Mouse (Mus musculus): ENCODE results near the gene Dcaf8.

Gene Dcaf8

GRCm38 (mm10) chr1:172147835-172148278 is at the start of gene Dcaf8:
Dcaf8 (plus strand) TSS chr1:172148084.
- DNase-seq (ENCODE audit: low read depth, low spot score) = peak; percentile 90

- DNase-seq (ENCODE audit: low read depth, low spot score) = no peak
These were observed 48.4 kb upstream of the Dcaf8 start for GRCm38 (mm10) chr1:172099325-172100033.

GRCm38 (mm10) chr1:172103619-172104018 is 44.3 kb upstream of the Dcaf8 start:
- DNase-seq (ENCODE audit: low read depth, low spot score) = no peak

- DNase-seq (ENCODE audit: low read depth, low spot score) = no peak
These were observed 42.8 kb upstream of the Dcaf8 start for GRCm38 (mm10) chr1:172105101-172105500.

GRCm38 (mm10) chr1:172107777-172108477 is 40.0 kb upstream of the Dcaf8 start:
- DNase-seq (ENCODE audit: low read depth, low spot score) = no peak

GRCm38 (mm10) chr1:172116948-172117347 is 30.9 kb upstream of the Dcaf8 start:
- DNase-seq (ENCODE audit: low read depth, low spot score) = no peak

- no peak for DNase-seq (ENCODE audit: low read depth, low spot score)
These were observed 28.8 kb upstream of the Dcaf8 start for GRCm38 (mm10) chr1:172119100-172119499.

GRCm38 (mm10) chr1:172119720-172120119 is 28.2 kb upstream of the Dcaf8 start:
- peak; percentile 53 for DNase-seq (ENCODE audit: low read depth, low spot score)

- DNase-seq (ENCODE audit: low read depth, low spot score) = no peak
These were observed 25.2 kb upstream of the Dcaf8 start for GRCm38 (mm10) chr1:172122671-172123070.

GRCm38 (mm10) chr1:172124572-172124971 is 23.3 kb upstream of the Dcaf8 start:
- DNase-seq (ENCODE audit: low read depth, low spot score) = no peak

GRCm38 (mm10) chr1:172126376-172127347 is 21.2 kb upstream of the Dcaf8 start, which contains the start of gene Pex19:
Pex19 (plus strand) TSS chr1:172126755.
- peak; percentile 87 for DNase-seq (ENCODE audit: low read depth, low spot score)

- DNase-seq (ENCODE audit: low read depth, low spot score) = no peak
These were observed 20.4 kb upstream of the Dcaf8 start for GRCm38 (mm10) chr1:172127487-172127886.

- DNase-seq (ENCODE audit: low read depth, low spot score) = no peak
These were observed 19.3 kb upstream of the Dcaf8 start for GRCm38 (mm10) chr1:172128563-172128962.

GRCm38 (mm10) chr1:172129108-172129507 is 18.8 kb upstream of the Dcaf8 start:
- DNase-seq (ENCODE audit: low read depth, low spot score) = no peak

GRCm38 (mm10) chr1:172129780-172130179 is 18.1 kb upstream of the Dcaf8 start:
- no peak for DNase-seq (ENCODE audit: low read depth, low spot score)

- no peak for DNase-seq (ENCODE audit: low read depth, low spot score)
These were observed 15.6 kb upstream of the Dcaf8 start for GRCm38 (mm10) chr1:172132319-172132718.

GRCm38 (mm10) chr1:172133535-172133934 is 14.3 kb upstream of the Dcaf8 start:
- DNase-seq (ENCODE audit: low read depth, low spot score) = no peak

GRCm38 (mm10) chr1:172134072-172134471 is 13.8 kb upstream of the Dcaf8 start:
- DNase-seq (ENCODE audit: low read depth, low spot score) = no peak

GRCm38 (mm10) chr1:172140160-172140559 is 7.7 kb upstream of the Dcaf8 start:
- no peak for DNase-seq (ENCODE audit: low read depth, low spot score)

- DNase-seq (ENCODE audit: low read depth, low spot score) = no peak
These were observed 7.1 kb upstream of the Dcaf8 start for GRCm38 (mm10) chr1:172140825-172141224.

GRCm38 (mm10) chr1:172141529-172141928 is 6.4 kb upstream of the Dcaf8 start:
- no peak for DNase-seq (ENCODE audit: low read depth, low spot score)

- no peak for DNase-seq (ENCODE audit: low read depth, low spot score)
These were observed 4.3 kb upstream of the Dcaf8 start for GRCm38 (mm10) chr1:172143570-172143969.

All from retina, postnatal 7 days (tissue).